Mouse (Mus musculus): ENCODE measurements around the gene Nkapl. TPM values are rescaled to one million over a fixed set of nuclear protein-coding genes. Genes with fewer than 3 reads are reported as not detected.

Nkapl gene
- polyA plus RNA-seq, 1 experiment from 2014 or later = 2.1 TPM

DNA sequence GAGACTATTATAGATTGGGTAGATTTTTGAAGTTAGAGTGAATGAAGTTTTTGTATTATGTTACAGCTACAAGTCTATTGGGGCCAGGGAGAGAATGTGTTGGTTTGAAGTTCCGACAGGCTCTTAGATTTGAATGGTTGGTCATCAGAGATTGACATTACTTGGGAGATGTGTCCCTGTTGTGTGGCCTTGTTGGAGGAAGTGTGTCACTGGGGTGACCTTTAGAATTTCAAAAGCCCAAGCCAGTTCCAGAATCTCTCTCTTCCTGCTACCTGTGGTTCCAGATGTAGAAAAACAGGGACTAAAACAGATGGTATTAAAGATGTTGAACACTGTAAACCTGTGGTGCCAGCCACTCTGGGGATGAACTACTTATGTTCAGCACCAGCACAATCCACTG lies 40.7 kb downstream of the Nkapl start:
- no peaks in the 10 kb centered on the region for H3K4me1 ChIP-seq (replicated peaks)
- ATAC-seq (ENCODE audit: insufficient number of reproducible peaks, insufficient read depth, low FRiP score, low TSS enrichment, low read depth) = no peak
- no peaks in the 10 kb centered on the region for H3K27me3 ChIP-seq
- H3K27ac ChIP-seq = no peak overlapping the region
- no peaks in the 10 kb centered on the region for H3K9me3 ChIP-seq
- WGBS = 95% methylated on average over 1 of the region's 1 CpGs
- H3K36me3 ChIP-seq = no peaks in the 10 kb centered on the region
- no peak overlapping the region for H3K4me3 ChIP-seq (replicated peaks)
- H3K4me2 ChIP-seq = no peak overlapping the region
- H3K9ac ChIP-seq (replicated peaks) = no peak overlapping the region

DNA sequence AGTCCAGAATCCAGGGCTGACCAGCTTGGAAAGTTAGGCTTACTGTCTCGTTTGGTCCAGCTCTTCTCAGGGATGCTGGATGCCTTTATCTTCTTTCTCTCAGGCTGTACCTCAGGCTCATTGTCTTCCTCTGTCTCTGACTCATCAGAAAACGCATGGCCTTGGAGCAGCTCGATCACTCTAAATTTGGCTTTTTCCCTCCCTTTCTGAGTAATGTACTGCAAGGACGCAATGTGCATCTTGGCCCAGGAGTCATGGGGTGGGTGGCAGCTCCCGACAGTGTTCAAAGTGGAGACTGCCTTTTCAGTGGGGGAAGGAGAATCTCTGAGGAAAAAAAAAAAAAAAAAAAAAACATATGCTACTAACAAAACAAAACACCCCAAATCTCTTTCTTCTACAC lies 45.0 kb downstream of the Nkapl start:
- Histone ChIP-seq H3K9me3 (no peaks in the 10 kb centered on the region), H3K4me2 (no peak overlapping the region), H3K4me1 (replicated peaks) (no peaks in the 10 kb centered on the region), H3K36me3 (no peaks in the 10 kb centered on the region), H3K27me3 (no peaks in the 10 kb centered on the region), H3K27ac (no peak overlapping the region), H3K9ac (replicated peaks) (no peak overlapping the region), H3K4me3 (replicated peaks) (no peak overlapping the region)
- ATAC-seq (ENCODE audit: insufficient number of reproducible peaks, insufficient read depth, low FRiP score, low TSS enrichment, low read depth) = no peak
- WGBS = 67% methylated on average over 5 of the region's 5 CpGs

DNA sequence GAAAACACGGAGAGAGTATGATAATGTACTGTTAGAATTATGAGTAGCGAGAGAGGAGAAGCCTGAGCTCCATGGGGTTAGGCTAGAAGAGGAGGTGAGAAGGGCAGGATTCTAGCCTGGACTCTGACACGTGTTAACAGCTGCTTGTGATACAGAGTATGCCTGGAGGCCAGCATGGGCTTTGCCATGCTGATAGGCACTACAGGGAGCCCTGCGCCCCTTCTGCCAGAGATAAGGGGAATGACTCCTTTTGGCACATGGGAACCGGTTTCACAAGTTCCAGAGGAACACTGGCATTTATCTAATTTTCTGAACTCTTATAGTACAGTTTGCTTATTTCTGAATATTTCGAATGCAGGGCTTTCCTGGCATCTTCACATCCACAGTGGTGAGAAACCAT lies 49.4 kb downstream of the Nkapl start:
- WGBS = 64% methylated on average over 6 of the region's 6 CpGs

DNA sequence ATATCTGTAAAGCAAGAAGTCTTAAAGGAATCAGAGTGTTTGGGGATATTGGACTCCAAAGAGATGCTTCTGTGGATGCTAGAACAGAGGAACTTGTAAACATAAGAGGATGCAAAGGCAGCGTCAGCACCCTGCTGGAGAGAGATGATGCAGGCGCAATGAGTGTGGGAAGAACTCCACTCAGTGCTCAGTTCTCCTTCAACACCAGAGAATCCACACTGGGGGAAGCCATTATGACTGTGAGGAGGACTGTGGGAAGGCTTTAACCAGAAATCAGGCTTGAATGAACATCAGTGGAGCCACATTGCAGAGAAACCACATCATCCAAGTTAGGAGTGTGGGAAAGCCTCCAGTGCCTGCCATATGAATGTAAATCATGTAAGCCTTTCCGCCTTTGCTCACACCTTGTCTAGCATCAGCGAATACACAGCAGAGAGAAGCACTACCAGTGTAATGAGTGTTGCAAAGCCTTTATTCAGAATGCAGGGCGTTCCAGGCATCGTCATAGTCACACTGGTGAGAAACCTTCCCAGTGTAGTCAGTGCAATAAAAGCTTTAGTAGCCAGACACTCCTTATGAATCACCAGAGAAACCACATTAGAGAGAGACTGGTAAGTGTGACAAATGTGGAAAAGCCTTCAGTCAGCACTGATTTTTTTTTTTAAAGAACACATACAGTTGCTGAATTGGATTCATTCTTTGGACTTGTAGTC lies 50.9 kb downstream of the Nkapl start:
- Histone ChIP-seq H3K27me3 (no peaks in the 10 kb centered on the region), H3K27ac (no peak overlapping the region), H3K4me1 (replicated peaks) (no peaks in the 10 kb centered on the region), H3K4me3 (replicated peaks) (no peak overlapping the region), H3K36me3 (no peaks in the 10 kb centered on the region), H3K9me3 (no peaks in the 10 kb centered on the region), H3K4me2 (no peak overlapping the region), H3K9ac (replicated peaks) (no peak overlapping the region)
- no peak for ATAC-seq (ENCODE audit: insufficient number of reproducible peaks, insufficient read depth, low FRiP score, low TSS enrichment, low read depth)
- WGBS = 63% methylated on average over 6 of the region's 6 CpGs

More for the DNA sequence above, 49.4 kb downstream of the Nkapl start:
- Histone ChIP-seq H3K36me3 (no peaks in the 10 kb centered on the region), H3K4me2 (no peak overlapping the region), H3K27ac (no peak overlapping the region), H3K9ac (replicated peaks) (no peak overlapping the region), H3K9me3 (no peaks in the 10 kb centered on the region), H3K27me3 (no peaks in the 10 kb centered on the region), H3K4me3 (replicated peaks) (no peak overlapping the region), H3K4me1 (replicated peaks) (no peaks in the 10 kb centered on the region)
- ATAC-seq (ENCODE audit: insufficient number of reproducible peaks, insufficient read depth, low FRiP score, low TSS enrichment, low read depth) = no peak

MicroRNAs within 50 kb of the gene (microRNA counts, 519-probe panel; counts per million panel counts)
- 4,904 counts per million, percentile 45 among the panel's probes with 10 or more counts for microRNA mmu-miR-1896

Small RNAs within 50 kb of the gene (microRNA-seq; reads per million reads assigned to microRNA genes)
- not detected for gene Mir1896

Other genes with a start within 250 kb of the Nkapl start
- gene Gpx5, start 175.8 kb downstream of the Nkapl start, polyA plus RNA-seq (2016; fragmentation: Nextera tagmentation; extraction: Ambion mirVana) = not detected in 2 replicates
- gene Gpx6, start 156.4 kb downstream of the Nkapl start, polyA plus RNA-seq (2016; fragmentation: Nextera tagmentation; extraction: Ambion mirVana) = 0.60 and 0.73 TPM in 2 replicates
- not detected in 2 replicates for gene Olfr1367, start 121.6 kb downstream of the Nkapl start, polyA plus RNA-seq (2016; fragmentation: Nextera tagmentation; extraction: Ambion mirVana)
- gene Zscan12, start 105.7 kb downstream of the Nkapl start, polyA plus RNA-seq (2016; fragmentation: Nextera tagmentation; extraction: Ambion mirVana) = 16.4 and 17.1 TPM in 2 replicates
- 103 and 105 TPM in 2 replicates for gene Zkscan3, start 65.8 kb downstream of the Nkapl start, polyA plus RNA-seq (2016; fragmentation: Nextera tagmentation; extraction: Ambion mirVana)
- gene Pgbd1, start 27.5 kb downstream of the Nkapl start, polyA plus RNA-seq (2016; fragmentation: Nextera tagmentation; extraction: Ambion mirVana) = 5.0 TPM in 2 replicates
- gene Zscan26, start 14.8 kb downstream of the Nkapl start, polyA plus RNA-seq (2016; fragmentation: Nextera tagmentation; extraction: Ambion mirVana) = 31.8 and 36.0 TPM in 2 replicates
- gene Zkscan4, start 10.4 kb upstream of the Nkapl start, polyA plus RNA-seq (2016; fragmentation: Nextera tagmentation; extraction: Ambion mirVana) = 3.6 and 4.1 TPM in 2 replicates
- not detected in 2 replicates for gene Gm10065, start 10.9 kb upstream of the Nkapl start, polyA plus RNA-seq (2016; fragmentation: Nextera tagmentation; extraction: Ambion mirVana)
- 0.42 and 0.48 TPM in 2 replicates for gene AK157302, start 26.7 kb upstream of the Nkapl start, polyA plus RNA-seq (2016; fragmentation: Nextera tagmentation; extraction: Ambion mirVana)
- 4.7 and 4.8 TPM in 2 replicates for gene Gm11273, start 32.9 kb upstream of the Nkapl start, polyA plus RNA-seq (2016; fragmentation: Nextera tagmentation; extraction: Ambion mirVana)
- gene Zkscan8, start 62.6 kb upstream of the Nkapl start, polyA plus RNA-seq (2016; fragmentation: Nextera tagmentation; extraction: Ambion mirVana) = 8.4 and 8.7 TPM in 2 replicates
- gene Olfr1366, start 74.3 kb upstream of the Nkapl start, polyA plus RNA-seq (2016; fragmentation: Nextera tagmentation; extraction: Ambion mirVana) = 0.12 and 0.18 TPM in 2 replicates
- 0.05 TPM in 1 of 2 replicates, not detected in the other for gene Olfr1535, start 91.4 kb upstream of the Nkapl start, polyA plus RNA-seq (2016; fragmentation: Nextera tagmentation; extraction: Ambion mirVana)
- gene Olfr1364, start 113.2 kb upstream of the Nkapl start, polyA plus RNA-seq (2016; fragmentation: Nextera tagmentation; extraction: Ambion mirVana) = not detected in 2 replicates
- not detected in 2 replicates for gene Olfr1362, start 145.5 kb upstream of the Nkapl start, polyA plus RNA-seq (2016; fragmentation: Nextera tagmentation; extraction: Ambion mirVana)
- gene Olfr11, start 174.0 kb upstream of the Nkapl start, polyA plus RNA-seq (2016; fragmentation: Nextera tagmentation; extraction: Ambion mirVana) = not detected in 2 replicates
- not detected in 2 replicates for gene Olfr1361, start 194.9 kb upstream of the Nkapl start, polyA plus RNA-seq (2016; fragmentation: Nextera tagmentation; extraction: Ambion mirVana)
- not detected in 2 replicates for gene Olfr1360, start 208.9 kb upstream of the Nkapl start, polyA plus RNA-seq (2016; fragmentation: Nextera tagmentation; extraction: Ambion mirVana)
- not detected in 2 replicates for gene Olfr1359, start 229.6 kb upstream of the Nkapl start, polyA plus RNA-seq (2016; fragmentation: Nextera tagmentation; extraction: Ambion mirVana)
- 4.6 and 6.2 TPM in 2 replicates for gene Hist1h2bl, start 247.6 kb upstream of the Nkapl start, polyA plus RNA-seq (2016; fragmentation: Nextera tagmentation; extraction: Ambion mirVana)
- gene Hist1h2ai, start 247.9 kb upstream of the Nkapl start, polyA plus RNA-seq (2016; fragmentation: Nextera tagmentation; extraction: Ambion mirVana) = 55.1 and 62.4 TPM in 2 replicates
- 16.0 and 36.8 TPM in 2 replicates for gene Hist1h3h, start 249.2 kb upstream of the Nkapl start, polyA plus RNA-seq (2016; fragmentation: Nextera tagmentation; extraction: Ambion mirVana)

Measured in limb, embryonic 12.5 days (tissue).